Mouse (Mus musculus) neural tube, embryonic 11.5 days (tissue): ENCODE data around the gene Txnrd1. TPM values are rescaled to one million over a fixed set of nuclear protein-coding genes. Genes with fewer than 3 reads are reported as not detected.

ENCODE experiments used
- ATAC-seq: fragments of 200-750 bp; cut with Nextera tagmentation; 2 replicates; pipeline ENCODE4 v1.8.0; 2017; ENCODE audit warnings: moderate number of reproducible peaks, mild to moderate bottlenecking, moderate TSS enrichment, moderate library complexity; ENCODE audit not compliant: insufficient read depth, low FRiP score, low TSS enrichment
- DNase-seq: peaks from one replicate; pipeline ENCODE4 v3.0.0-alpha.2; 2015; ENCODE audit warnings: low spot score
- H3K27ac ChIP-seq: fragments of 300-500 bp; sonication (generic); 2 replicates; pipeline ENCODE4 v1.5.1; 2014; ENCODE audit warnings: low read depth, mild to moderate bottlenecking, low read length
- H3K27me3 ChIP-seq: fragments of 300-500 bp; sonication (generic); 2 replicates; pipeline ENCODE4 v1.6.1; 2014; ENCODE audit warnings: mild to moderate bottlenecking, low read length, mixed read lengths; ENCODE audit not compliant: control insufficient read depth, insufficient read depth
- H3K36me3 ChIP-seq: fragments of 300-500 bp; sonication (generic); 2 replicates; pipeline ENCODE4 v1.6.1; 2014; ENCODE audit warnings: mild to moderate bottlenecking, low read length, moderate library complexity, mixed read lengths; ENCODE audit not compliant: control insufficient read depth, insufficient read depth
- H3K4me1 ChIP-seq: fragments of 300-500 bp; sonication (generic); 2 replicates; pipeline ENCODE4 v1.6.1; 2014; ENCODE audit warnings: low read length, mixed read lengths; ENCODE audit not compliant: control insufficient read depth, insufficient read depth
- H3K4me2 ChIP-seq: fragments of 300-500 bp; sonication (generic); 2 replicates; pipeline ENCODE4 v1.6.1; 2014; ENCODE audit warnings: low read depth, mild to moderate bottlenecking, moderate library complexity
- H3K4me3 ChIP-seq: fragments of 300-500 bp; sonication (generic); 2 replicates; pipeline ENCODE4 v1.5.1; 2014; ENCODE audit warnings: low read depth, low read length
- H3K9ac ChIP-seq: fragments of 300-500 bp; sonication (generic); 2 replicates; pipeline ENCODE4 v1.6.1; 2014; ENCODE audit warnings: mild to moderate bottlenecking, low read length
- H3K9me3 ChIP-seq: fragments of 300-500 bp; sonication (generic); 2 replicates; pipeline ENCODE4 v1.6.1; 2016; ENCODE audit warnings: low read length; ENCODE audit not compliant: control insufficient read depth
- WGBS: fragments of 180-500 bp; shearing (Covaris S2); extraction: QIAGEN DNeasy Blood & Tissue Kit; methylation state at CpG from one replicate; pipeline ENCODE4 v1.1.7; 2014; 5-methylcytosine and 5-hydroxymethylcytosine counted together
- polyA plus RNA-seq: library from polyadenylated mRNA; unstranded; fragments of >200 nt; fragmentation: Nextera tagmentation; extraction: Ambion mirVana; gene quantifications from 2 replicates; pipeline ENCODE4 v1.2.1, GENCODE M21; 2014

Txnrd1 gene
- polyA plus RNA-seq, 1 experiment from 2014 or later, result 203 TPM

DNA sequence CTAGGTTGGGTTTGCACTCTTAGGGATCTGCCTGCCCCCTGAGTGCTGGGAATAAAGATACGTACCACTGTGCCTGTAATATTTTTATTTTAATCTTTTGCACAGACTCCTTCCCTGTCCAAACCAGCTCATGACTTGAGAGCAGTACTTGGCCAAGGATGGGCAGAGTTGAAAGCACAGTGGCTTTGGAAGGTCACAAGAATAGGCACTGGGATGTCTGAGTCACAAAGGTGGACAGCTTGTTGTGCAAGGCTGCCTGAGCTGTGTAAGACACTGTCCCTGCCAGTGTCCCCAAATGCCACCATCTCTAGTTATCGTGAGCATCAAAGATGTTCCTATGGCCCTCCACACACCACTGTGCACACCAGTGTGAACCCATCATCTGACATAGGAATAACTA is 91.0 kb downstream of the Txnrd1 start:
- Histone ChIP-seq H3K27ac (no peak overlapping the region), H3K9ac (no peak overlapping the region), H3K9me3 (no peaks in the 10 kb centered on the region), H3K4me1 (no peaks in the 10 kb centered on the region), H3K27me3 (no peaks in the 10 kb centered on the region), H3K36me3 (no peaks in the 10 kb centered on the region), H3K4me2 (no peak overlapping the region), H3K4me3 (no peak overlapping the region)
- 92% methylated on average over 2 of the region's 2 CpGs for WGBS
- DNase-seq (no peak), ATAC-seq (no peak)

DNA sequence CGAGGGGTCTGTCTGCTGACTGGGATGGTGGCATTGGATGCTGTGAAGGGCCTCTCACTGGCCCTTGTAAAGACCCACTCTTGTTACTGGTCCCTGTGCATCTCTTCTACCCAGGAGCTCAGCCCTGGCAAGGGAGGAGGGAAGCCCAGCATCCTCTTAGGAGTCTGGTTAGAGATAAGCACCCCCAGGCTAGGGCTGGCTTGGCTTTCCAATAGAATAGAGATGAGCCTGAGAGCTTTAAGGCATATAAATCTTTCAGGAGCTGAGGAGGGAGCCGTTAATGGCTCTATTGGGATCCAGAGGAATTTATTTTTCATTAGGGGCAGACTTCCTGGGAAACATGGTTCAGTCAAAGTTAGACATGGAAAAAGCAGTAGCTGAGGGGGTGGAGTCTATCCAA is 91.9 kb downstream of the Txnrd1 start:
- ATAC-seq, result no peak

DNA sequence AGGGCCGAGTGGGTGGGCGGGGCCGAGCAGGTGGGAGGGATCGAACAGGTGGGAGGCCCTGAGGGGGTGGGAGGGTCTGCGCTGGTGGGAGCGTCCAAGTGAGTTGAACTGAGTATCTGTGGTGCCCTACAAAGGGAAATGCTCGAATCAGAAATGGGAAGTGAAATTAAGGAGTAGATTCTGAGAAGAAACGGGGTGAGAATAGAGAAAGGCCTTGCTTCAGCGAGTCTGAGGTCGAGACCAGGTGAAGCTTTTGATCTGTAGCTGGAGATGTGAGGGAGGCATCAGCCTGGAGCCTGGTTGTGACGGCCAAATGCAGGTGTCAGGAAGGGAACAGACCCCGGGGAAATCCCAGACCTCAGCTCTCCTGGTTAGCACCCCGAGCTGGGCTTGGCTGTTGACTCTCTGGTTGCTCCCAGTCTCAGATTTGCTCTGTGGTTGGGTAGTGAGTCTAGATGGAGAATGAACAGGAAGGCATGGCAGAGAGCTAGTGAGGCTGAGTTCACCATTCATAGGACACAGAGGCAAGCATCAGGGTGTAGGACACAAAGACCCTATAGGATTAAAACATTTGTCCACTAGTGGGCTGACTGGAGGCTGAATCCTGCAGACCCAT is 101.4 kb downstream of the Txnrd1 start:
- no peaks in the 10 kb centered on the region for H3K27me3 ChIP-seq
- H3K27ac ChIP-seq, result no peak overlapping the region
- 81% methylated on average over 13 of the region's 13 CpGs for WGBS
- H3K36me3 ChIP-seq, result no peaks in the 10 kb centered on the region
- H3K4me1 ChIP-seq, result no peaks in the 10 kb centered on the region
- ATAC-seq, result no peak
- H3K9me3 ChIP-seq, result no peaks in the 10 kb centered on the region
- H3K4me2 ChIP-seq, result no peak overlapping the region
- DNase-seq, result no peak
- H3K9ac ChIP-seq, result no peak overlapping the region
- H3K4me3 ChIP-seq, result no peak overlapping the region

More for the DNA sequence above, 91.9 kb downstream of the Txnrd1 start:
- no peaks in the 10 kb centered on the region for H3K9me3 ChIP-seq
- 60% methylated on average over 2 of the region's 2 CpGs for WGBS
- H3K4me1 ChIP-seq, result no peaks in the 10 kb centered on the region
- DNase-seq, result peak; percentile 19
- H3K4me2 ChIP-seq, result no peak overlapping the region
- H3K36me3 ChIP-seq, result no peaks in the 10 kb centered on the region
- no peak overlapping the region for H3K27ac ChIP-seq
- no peak overlapping the region for H3K4me3 ChIP-seq
- no peaks in the 10 kb centered on the region for H3K27me3 ChIP-seq
- no peak overlapping the region for H3K9ac ChIP-seq

DNA sequence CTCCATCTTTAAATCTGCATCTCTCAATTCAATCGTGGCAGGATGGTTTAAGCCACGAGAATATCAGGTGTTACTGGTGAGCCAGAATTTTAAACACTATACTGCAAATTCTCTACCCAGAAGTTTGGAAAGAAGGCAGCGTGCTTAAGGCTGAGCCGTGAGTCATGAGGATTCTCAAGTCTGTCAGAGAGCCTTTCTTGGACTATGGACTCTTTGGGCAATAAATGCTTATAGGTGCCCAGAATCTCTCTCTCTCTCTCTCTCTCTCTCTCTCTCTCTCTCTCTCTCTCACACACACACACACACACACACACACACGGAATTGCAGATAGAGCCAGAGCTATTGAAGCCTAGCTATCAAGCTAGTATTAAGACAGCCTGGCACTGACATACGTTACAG is 102.0 kb downstream of the Txnrd1 start:
- Histone ChIP-seq H3K4me2 (no peak overlapping the region), H3K4me3 (no peak overlapping the region), H3K4me1 (no peaks in the 10 kb centered on the region), H3K27me3 (no peaks in the 10 kb centered on the region), H3K9ac (no peak overlapping the region), H3K36me3 (no peaks in the 10 kb centered on the region), H3K9me3 (no peaks in the 10 kb centered on the region), H3K27ac (no peak overlapping the region)
- ATAC-seq, result no peak
- 85% methylated on average over 6 of the region's 6 CpGs for WGBS
- no peak for DNase-seq

Other genes with a start within 250 kb of the Txnrd1 start
- 33.2 and 40.1 TPM in 2 replicates for gene 1190007I07Rik, start 210.7 kb upstream of the Txnrd1 start, polyA plus RNA-seq
- gene Tdg, start 204.1 kb upstream of the Txnrd1 start, polyA plus RNA-seq, result 321 and 343 TPM in 2 replicates
- 2.2 and 4.4 TPM in 2 replicates for gene Glt8d2, start 143.3 kb upstream of the Txnrd1 start, polyA plus RNA-seq
- 36.4 and 36.6 TPM in 2 replicates for gene Hcfc2, start 137.8 kb upstream of the Txnrd1 start, polyA plus RNA-seq
- 73.9 and 74.9 TPM in 2 replicates for gene Nfyb, start 69.8 kb upstream of the Txnrd1 start, polyA plus RNA-seq
- 0.43 and 0.64 TPM in 2 replicates for gene Eid3, start 32.7 kb downstream of the Txnrd1 start, polyA plus RNA-seq
- gene Chst11, start 151.5 kb downstream of the Txnrd1 start, polyA plus RNA-seq, result 2.5 and 3.1 TPM in 2 replicates